Mouse (Mus musculus) embryonic fibroblast, embryonic 13.5 days (primary cell): ENCODE data around the gene Ednra. TPM values are rescaled to one million over a fixed set of nuclear protein-coding genes. Genes with fewer than 3 reads are reported as not detected.

Experiments
- H3K27ac ChIP-seq: 2 replicates; pipeline ENCODE4 v1.5.1; 2012; ENCODE audit warnings: low read length, control low read depth, inconsistent platforms; ENCODE audit not compliant: insufficient read depth
- H3K4me1 ChIP-seq: 2 replicates; pipeline ENCODE4 v1.6.1; 2011; ENCODE audit warnings: low read length; ENCODE audit not compliant: control insufficient read depth, insufficient read depth
- H3K4me3 ChIP-seq: 2 replicates; pipeline ENCODE4 v1.5.1; 2011; ENCODE audit warnings: mild to moderate bottlenecking, control low read depth, low read length; ENCODE audit not compliant: insufficient read depth
- CTCF ChIP-seq: IDR thresholded peaks from 2 replicates; pipeline ENCODE4 v1.5.1; 2011; ENCODE audit warnings: mild to moderate bottlenecking, control low read depth, low read length, moderate library complexity, borderline replicate concordance; ENCODE audit not compliant: insufficient read depth
- POLR2A ChIP-seq: IDR thresholded peaks from 2 replicates; pipeline ENCODE4 v1.6.1; 2011; ENCODE audit warnings: low read depth, mild to moderate bottlenecking, control low read depth, low read length, moderate library complexity
- polyA plus RNA-seq: library from polyadenylated mRNA; stranded (reverse); fragments of >200 nt; gene quantifications from 2 replicates; pipeline ENCODE4 v1.2.4, GENCODE M21; 2011; ENCODE audit warnings: low read depth; ENCODE audit not compliant: missing spikeins, insufficient read length

Gene Ednra
- polyA plus RNA-seq, 1 experiment = 36.8 TPM

- TF ChIP-seq CTCF (no peak), POLR2A (no peak)
- Histone ChIP-seq H3K4me3 (no peak overlapping the region), H3K27ac (no peak overlapping the region), H3K4me1 (no peaks in the 10 kb centered on the region; the same call in 1 of the 2 replicates)
Observed at GRCm38 (mm10) chr8:77688978-77689377, 35.3 kb downstream of the Ednra start.

GRCm38 (mm10) chr8:77684372-77684771 is 39.9 kb downstream of the Ednra start:
- H3K4me1 ChIP-seq = peaks cover 6% of the 10 kb centered on the region
- no peak overlapping the region for H3K27ac ChIP-seq
- H3K4me3 ChIP-seq = no peak overlapping the region
- TF ChIP-seq CTCF (no peak), POLR2A (no peak)

GRCm38 (mm10) chr8:77683356-77684106 is 40.7 kb downstream of the Ednra start:
- TF ChIP-seq POLR2A (no peak), CTCF (no peak)
- Histone ChIP-seq H3K4me1 (peaks cover 6% of the 10 kb centered on the region), H3K27ac (0 out of 2 replicates have a peak overlapping the region, but pooled peaks have one; percentile 31), H3K4me3 (no peak overlapping the region)

GRCm38 (mm10) chr8:77682008-77682934 is 42.0 kb downstream of the Ednra start:
- peaks cover 6% of the 10 kb centered on the region for H3K4me1 ChIP-seq
- peak overlapping the region; percentile 41; the same call in 1 of the 2 replicates for H3K27ac ChIP-seq
- no peak overlapping the region for H3K4me3 ChIP-seq
- TF ChIP-seq CTCF = no peak

GRCm38 (mm10) chr8:77672036-77672435 is 52.2 kb downstream of the Ednra start:
- Histone ChIP-seq H3K4me1 (no peaks in the 10 kb centered on the region), H3K27ac (no peak overlapping the region), H3K4me3 (no peak overlapping the region)
- no peak for TF ChIP-seq CTCF
- TF ChIP-seq POLR2A = no peak

GRCm38 (mm10) chr8:77670612-77671363 is 53.5 kb downstream of the Ednra start:
- Histone ChIP-seq H3K4me3 (no peak overlapping the region), H3K4me1 (no peaks in the 10 kb centered on the region), H3K27ac (no peak overlapping the region)
- TF ChIP-seq POLR2A (no peak), CTCF (no peak)

- Histone ChIP-seq H3K27ac (no peak overlapping the region), H3K4me1 (no peaks in the 10 kb centered on the region), H3K4me3 (no peak overlapping the region)
- TF ChIP-seq POLR2A (no peak), CTCF (no peak)
Observed at GRCm38 (mm10) chr8:77667916-77668315, 56.3 kb downstream of the Ednra start.

- TF ChIP-seq POLR2A = no peak
- TF ChIP-seq CTCF = no peak
- Histone ChIP-seq H3K4me3 (no peak overlapping the region), H3K27ac (no peak overlapping the region), H3K4me1 (no peaks in the 10 kb centered on the region; the same call in 1 of the 2 replicates)
Observed at GRCm38 (mm10) chr8:77664901-77665300, 59.4 kb downstream of the Ednra start.

- TF ChIP-seq CTCF (no peak), POLR2A (no peak)
- Histone ChIP-seq H3K4me3 (no peak overlapping the region), H3K27ac (no peak overlapping the region), H3K4me1 (no peaks in the 10 kb centered on the region; the same call in 1 of the 2 replicates)
Observed at GRCm38 (mm10) chr8:77659534-77660080, 64.7 kb downstream of the Ednra start.
